Mouse (Mus musculus) brain, embryonic 14.5 days (tissue): ENCODE results near the gene Nlrp1b. TPM values are rescaled to one million over a fixed set of nuclear protein-coding genes. Genes with fewer than 3 reads are reported as not detected.

Experiments
- DNase-seq: peaks from one replicate; pipeline ENCODE4 v3.0.0-alpha.2; 2011; ENCODE audit warnings: low read depth
- CTCF ChIP-seq: fragments of 200-500 bp; IDR thresholded peaks from 2 replicates; pipeline ENCODE4 v1.5.1; 2012; ENCODE audit warnings: inconsistent platforms, mild to moderate bottlenecking, moderate library complexity, borderline replicate concordance; ENCODE audit not compliant: insufficient read depth, insufficient read length; ENCODE audit errors: extremely low read depth
- POLR2A ChIP-seq: fragments of 200-500 bp; IDR thresholded peaks from 2 replicates; pipeline ENCODE4 v1.6.1; 2012; ENCODE audit warnings: mild to moderate bottlenecking, inconsistent platforms, borderline replicate concordance; ENCODE audit not compliant: poor library complexity, insufficient read depth, insufficient read length, severe bottlenecking; ENCODE audit errors: extremely low read depth
- polyA plus RNA-seq: library from polyadenylated mRNA; depleted of rRNA; stranded (reverse); fragments of >200 nt; gene quantifications from 2 replicates; pipeline ENCODE4 v1.2.3, GENCODE M21; 2012; rRNA removed

The Nlrp1b gene
- polyA plus RNA-seq, 1 experiment, result 0.14 TPM

- no peak for DNase-seq
Observed at GRCm38 (mm10) chr11:71142031-71142430, 88.5 kb downstream of the Nlrp1b start.

GRCm38 (mm10) chr11:71107128-71107527, 123.4 kb downstream of the Nlrp1b start:
- TF ChIP-seq POLR2A (no peak), CTCF (no peak)
- DNase-seq, result no peak

More at GRCm38 (mm10) chr11:71142031-71142430, 88.5 kb downstream of the Nlrp1b start:
- TF ChIP-seq POLR2A (no peak), CTCF (no peak)

- DNase-seq, result no peak
- no peak for TF ChIP-seq POLR2A
Observed at GRCm38 (mm10) chr11:71106261-71107021, 124.1 kb downstream of the Nlrp1b start.

GRCm38 (mm10) chr11:71103931-71104330, 126.6 kb downstream of the Nlrp1b start:
- no peak for DNase-seq
- TF ChIP-seq POLR2A, result no peak
- no peak for TF ChIP-seq CTCF

Other genes starting within 250 kb of the Nlrp1b start
- gene C1qbp, start 247.7 kb downstream of the Nlrp1b start, polyA plus RNA-seq, result 116 and 141 TPM in 2 replicates
- 27.9 and 28.1 TPM in 2 replicates for gene Dhx33, start 226.3 kb downstream of the Nlrp1b start, polyA plus RNA-seq
- 17.9 and 20.9 TPM in 2 replicates for gene Mis12, start 211.1 kb downstream of the Nlrp1b start, polyA plus RNA-seq
- 27.2 and 31.4 TPM in 2 replicates for gene Derl2, start 210.9 kb downstream of the Nlrp1b start, polyA plus RNA-seq
- gene 6330403K07Rik, start 197.2 kb downstream of the Nlrp1b start, polyA plus RNA-seq, result 490 and 561 TPM in 2 replicates
- gene Nlrp1a, start 86.0 kb downstream of the Nlrp1b start, polyA plus RNA-seq, result not detected in 2 replicates